Mouse (Mus musculus) C2C12 (cell line): ENCODE measurements at regions not wholly inside any gene's neighbourhood (a gene's known extent, or its start where the extent isn't known, plus 50 kb on each side); places are given as distances from the start of the nearest gene placed in this dataset.

Experiments used
- CTCF ChIP-seq: IDR thresholded peaks from one replicate; pipeline ENCODE4 v1.5.1; 2011; ENCODE audit not compliant: control insufficient read depth, insufficient read depth, insufficient read length
- MYOG ChIP-seq: IDR thresholded peaks from one replicate; pipeline ENCODE4 v1.6.1; 2011; ENCODE audit not compliant: control insufficient read depth, insufficient read length; ENCODE audit errors: extremely low read depth

DNA sequence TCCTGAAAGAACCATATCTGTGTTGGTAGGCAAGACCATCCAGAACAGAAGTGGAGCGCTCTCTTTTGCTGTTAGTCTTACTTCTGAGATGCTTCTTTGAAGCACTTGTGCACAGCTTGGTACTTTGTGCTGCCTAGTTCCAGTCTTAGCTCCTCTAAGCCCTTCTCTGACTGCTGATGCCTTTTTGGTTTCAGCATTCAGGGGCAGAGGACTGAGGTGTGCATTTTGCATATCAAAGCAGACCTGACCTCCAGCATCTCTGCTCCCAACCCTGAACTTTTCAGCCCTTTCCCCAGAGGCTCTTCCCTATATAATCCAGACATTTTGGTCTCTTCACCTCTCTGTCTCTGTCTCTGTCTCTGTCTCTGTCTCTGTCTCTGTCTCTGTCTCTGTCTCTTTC is 57.4 kb downstream of the Dmrt2 start:
- TF ChIP-seq MYOG, result no peak
- no peak for TF ChIP-seq CTCF
